Mouse (Mus musculus) gastrocnemius, adult 18-20 months (tissue): ENCODE data around the gene Myo1h. TPM values are rescaled to one million over a fixed set of nuclear protein-coding genes. Genes with fewer than 3 reads are reported as not detected.

ENCODE experiments used
- DNase-seq: peaks from one replicate; pipeline ENCODE4 v3.0.0; 2021; ENCODE audit warnings: low spot score
- microRNA-seq: library from miRNA; unstranded; fragments of <30 nt; microRNA quantifications from one replicate; pipeline ENCODE4 v1.2.0, GENCODE M21; 2021
- total RNA-seq, 2 experiments: library from RNA; stranded (reverse); gene quantifications; 2 replicates each; pipeline ENCODE4 v1.2.3; 2021

Myo1h gene
- total RNA-seq, 2 experiments from 2014 or later: 0.32 to 0.36 TPM

DNA sequence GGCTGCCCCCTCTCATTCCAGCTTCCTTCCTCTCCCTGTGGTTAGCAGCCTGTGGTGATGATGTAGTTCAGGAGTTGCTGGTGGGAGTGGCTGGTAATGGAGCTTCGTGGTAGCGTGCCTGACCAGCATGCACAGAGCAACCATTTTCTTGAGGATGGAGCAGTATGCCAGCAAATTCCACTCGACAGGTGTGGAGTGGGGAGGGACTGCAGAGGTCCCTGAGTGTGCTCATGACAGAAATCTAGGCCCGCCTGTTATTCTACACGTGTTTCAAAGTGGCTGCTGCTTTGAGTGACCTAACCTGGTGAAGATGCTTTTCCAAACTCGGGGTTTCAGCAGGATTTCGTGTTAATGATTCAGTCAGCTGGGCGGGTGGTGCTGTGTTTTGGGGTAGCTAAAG, 95.5 kb downstream of the Myo1h start:
- no peak for DNase-seq

DNA sequence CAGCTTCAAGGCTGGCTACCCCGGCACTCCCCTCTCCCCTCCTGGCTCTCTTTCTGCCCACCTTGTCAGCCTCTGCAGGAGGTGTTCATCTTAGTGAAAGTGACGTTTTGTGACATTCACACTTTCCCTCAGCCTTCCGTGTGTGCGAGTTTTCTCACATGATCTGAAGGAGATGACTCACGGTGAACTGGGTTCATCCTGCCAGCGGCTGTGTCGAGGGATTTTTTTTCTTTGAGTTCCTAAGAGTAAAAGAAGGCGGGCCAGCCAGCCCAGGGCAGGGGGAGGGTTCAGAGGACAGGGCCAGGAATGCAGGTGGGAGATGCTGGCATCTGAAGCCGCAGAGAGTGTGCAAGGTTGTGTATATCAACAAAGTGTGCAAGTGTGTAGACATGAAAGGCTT, 104.2 kb downstream of the Myo1h start:
- DNase-seq: no peak

DNA sequence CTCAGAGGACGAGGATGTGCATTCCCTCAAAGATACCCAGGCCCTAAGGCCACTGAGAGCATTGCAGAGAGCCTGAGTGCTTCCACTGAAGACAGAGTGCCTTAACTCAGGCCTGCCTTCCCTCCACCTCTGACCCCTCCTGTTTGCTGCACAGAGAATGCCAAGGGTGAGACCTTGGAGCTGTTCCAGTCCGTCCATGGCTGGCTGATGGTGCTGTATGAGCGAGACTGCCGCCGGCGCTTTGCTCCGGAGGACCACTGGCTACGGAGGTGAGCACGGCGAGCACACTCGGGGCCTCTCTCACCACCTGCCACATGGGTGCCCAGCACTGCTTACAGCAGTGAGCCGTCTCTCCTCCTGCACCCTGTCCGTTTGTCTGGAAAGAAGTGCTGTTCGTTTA, 117.6 kb downstream of the Myo1h start:
- no peak for DNase-seq

DNA sequence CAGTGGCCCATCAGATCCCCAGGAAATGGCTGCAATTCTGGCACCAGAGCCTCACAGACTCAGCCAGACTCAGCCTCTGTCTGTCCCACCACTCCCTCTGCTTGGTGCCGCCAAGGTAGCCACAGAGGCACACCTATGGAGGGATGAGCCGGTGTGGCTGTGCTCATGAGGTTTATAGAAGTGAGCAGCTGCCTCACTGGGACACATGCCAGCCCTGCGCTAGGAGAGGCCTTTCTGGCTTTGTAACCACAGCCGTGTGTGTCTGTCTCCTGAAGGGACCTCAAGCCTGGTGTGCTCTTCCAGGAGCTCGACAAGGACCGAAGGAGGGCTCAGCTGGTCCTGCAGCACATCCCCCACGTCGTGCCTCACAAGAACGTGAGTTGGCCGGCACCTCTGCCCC, 118.3 kb downstream of the Myo1h start:
- DNase-seq: peak; percentile 18

DNA sequence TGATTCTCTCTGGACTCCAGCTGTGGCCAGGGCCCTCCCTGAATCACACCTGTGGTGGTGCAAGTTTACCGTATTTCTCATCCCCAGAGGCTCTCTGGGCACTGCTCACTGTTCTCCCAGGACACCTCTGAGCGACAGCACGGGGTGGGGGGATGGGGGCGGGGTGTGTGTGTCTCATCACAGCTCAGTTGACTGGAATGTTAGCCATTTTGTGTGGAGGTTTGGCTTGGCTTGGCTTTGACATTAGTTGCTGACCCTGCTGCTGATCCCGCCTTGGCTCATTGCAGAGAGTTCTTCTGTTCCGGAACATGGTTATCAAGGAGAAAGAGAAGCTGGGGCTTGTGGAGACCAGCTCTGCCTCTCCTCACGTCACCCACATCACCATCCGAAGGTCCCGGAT, 118.8 kb downstream of the Myo1h start:
- DNase-seq: no peak

DNA sequence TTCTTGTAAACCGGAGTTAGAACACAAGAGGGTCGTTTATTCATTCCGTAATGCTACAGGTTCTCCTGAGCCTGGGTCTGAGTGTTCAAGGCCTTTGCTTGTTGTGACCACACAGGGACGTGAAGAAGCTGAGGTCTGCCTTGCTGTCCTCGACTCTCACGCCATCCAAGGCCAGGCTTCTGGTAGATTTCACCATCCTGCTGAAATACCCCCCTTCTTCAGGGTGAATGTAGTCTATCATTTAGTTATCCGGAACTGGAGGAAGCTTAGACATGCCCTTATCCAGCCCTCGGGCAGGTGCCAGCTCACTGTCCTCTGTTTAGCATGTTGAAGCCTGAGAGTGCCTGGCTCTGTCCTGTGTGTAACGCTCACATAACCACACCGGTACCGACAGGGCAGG, 119.9 kb downstream of the Myo1h start:
- DNase-seq: no peak

DNA sequence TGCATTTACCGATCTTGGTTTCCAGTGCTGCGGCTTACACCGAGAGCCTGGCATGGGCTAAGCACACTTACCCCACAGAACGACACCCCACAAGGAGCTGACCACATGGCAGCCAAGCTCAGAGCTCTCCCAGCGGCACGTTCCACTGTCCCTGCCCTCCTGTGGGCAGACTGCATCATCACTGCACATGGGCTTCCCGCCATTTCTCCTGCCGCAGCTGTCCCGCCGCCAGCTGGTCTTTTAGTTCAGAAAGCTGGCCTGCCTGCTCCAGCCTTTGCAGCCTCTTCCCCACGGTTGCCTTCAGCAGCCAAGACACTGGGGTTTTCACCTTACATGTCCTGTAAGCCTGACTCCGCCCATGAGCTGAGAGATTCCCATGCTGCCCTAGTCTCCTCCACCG, 121.5 kb downstream of the Myo1h start:
- no peak for DNase-seq

DNA sequence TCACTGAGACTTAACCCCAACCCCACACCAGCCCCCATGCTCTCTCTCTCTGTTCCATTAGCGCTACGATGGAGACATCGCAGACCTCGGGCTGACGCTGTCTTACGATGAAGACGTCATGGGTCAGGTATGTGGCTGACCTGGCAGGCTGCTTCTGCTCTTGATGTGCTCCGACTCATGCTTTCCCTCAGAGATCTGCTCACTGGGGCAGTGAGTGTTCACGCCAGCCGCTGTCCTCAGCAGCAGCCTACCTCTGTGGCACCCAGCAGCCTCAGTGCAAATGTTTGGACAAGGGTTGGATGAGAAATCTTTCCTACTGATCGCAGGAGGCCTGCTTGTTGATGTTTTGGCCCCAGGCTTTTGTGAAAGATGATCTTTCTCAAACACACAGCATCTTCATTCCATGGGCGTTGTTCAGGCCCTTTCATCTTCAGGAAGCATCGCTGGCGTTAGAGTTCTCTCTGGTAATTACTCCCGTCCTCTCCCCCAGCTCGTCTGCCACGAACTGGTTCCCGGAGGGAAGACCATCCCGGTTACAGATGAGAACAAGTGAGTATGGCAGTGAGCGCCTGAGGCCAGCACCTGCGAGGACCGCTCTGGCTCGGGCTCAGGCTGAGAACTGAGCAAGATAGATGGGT, 123.5 kb downstream of the Myo1h start:
- no peak for DNase-seq

DNA sequence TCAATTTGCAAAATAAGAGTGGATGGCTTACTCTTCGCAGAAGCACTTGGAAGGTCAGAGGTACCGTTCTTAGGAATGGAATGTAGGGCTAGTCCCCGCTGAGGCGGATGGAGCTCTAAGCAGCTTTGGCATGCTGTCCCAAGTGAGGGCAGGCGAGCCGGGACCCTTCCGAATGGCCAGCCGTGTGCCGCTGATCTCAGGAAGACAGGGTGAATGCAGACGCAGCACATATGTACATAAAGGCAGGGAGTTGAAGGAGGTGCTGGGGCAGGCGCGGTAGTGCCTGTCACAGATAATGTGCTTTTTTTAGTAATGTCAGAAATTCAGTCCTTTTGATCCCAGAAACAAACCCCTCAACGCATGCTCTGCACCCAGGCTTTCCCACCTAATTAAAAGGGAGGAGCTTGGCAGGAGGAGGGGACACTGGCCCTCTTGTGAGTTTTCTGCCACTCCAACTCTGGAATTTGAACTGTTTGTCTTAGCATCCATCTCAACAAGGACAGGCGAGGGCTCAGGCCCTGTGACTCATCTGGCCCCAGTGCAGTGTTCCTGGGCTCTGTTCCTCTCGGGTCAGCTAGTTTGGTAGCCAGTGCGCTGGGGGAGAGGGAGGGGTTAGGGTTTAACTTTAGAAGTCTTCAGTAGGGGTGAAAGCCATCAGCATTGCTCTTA, 124.2 kb downstream of the Myo1h start:
- peak; percentile 62 for DNase-seq

Small RNA genes within 50 kb of the gene (microRNA-seq; reads per million reads assigned to microRNA genes)
- gene Mir7027: not detected

Other genes starting within 250 kb of the Myo1h start
- 1 to 10 TPM; 7.2 to 8.2 TPM for gene Usp30, start 223.7 kb upstream of the Myo1h start, total RNA-seq
- gene Svop, start 197.6 kb upstream of the Myo1h start, total RNA-seq: not detected
- 1 to 10 TPM in 1 of 2 experiments, under 1 TPM in 1; 0.53 to 1.0 TPM for gene Alkbh2, start 160.9 kb upstream of the Myo1h start, total RNA-seq
- 1 to 10 TPM; 6.0 to 9.2 TPM for gene Ung, start 158.8 kb upstream of the Myo1h start, total RNA-seq
- gene Acacb, start 142.6 kb upstream of the Myo1h start, total RNA-seq: 100 to 1,000 TPM; 154 to 158 TPM
- gene Foxn4, start 15.4 kb upstream of the Myo1h start, total RNA-seq: not detected
- 10 to 100 TPM; 15.2 to 21.4 TPM for gene Kctd10, start 91.3 kb downstream of the Myo1h start, total RNA-seq
- gene Ube3b, start 91.4 kb downstream of the Myo1h start, total RNA-seq: 100 to 1,000 TPM; 108 to 115 TPM
- 10 to 100 TPM; 19.2 to 19.4 TPM for gene Mmab, start 154.9 kb downstream of the Myo1h start, total RNA-seq
- gene Mvk, start 155.1 kb downstream of the Myo1h start, total RNA-seq: 1 to 10 TPM; 8.4 to 9.4 TPM